Mouse (Mus musculus): ENCODE results near the gene Zfp229.
"Not testable (repeated sequence)": the region's sequence is repeated elsewhere in the genome, so short reads cannot be mapped to it uniquely, and the experiment has no call there.

GRCm38 (mm10) chr17:21730495-21730894 lies at the start of gene Zfp229:
- TF ChIP-seq CTCF (IDR thresholded peaks at IDR 0.05 in 2 of 3, conservative IDR thresholded peaks at IDR 0.05 in 1 of 3; ENCODE audit: control insufficient read depth in 1 of 3, insufficient read depth in 1 of 3, low read depth in 2 of 3, low read length in 3 of 3, poor library complexity in 1 of 3, severe bottlenecking in 1 of 3); USF1 (IDR thresholded peaks at IDR 0.05; ENCODE audit: low read depth, low read length); POLR2A (IDR thresholded peaks at IDR 0.05; ENCODE audit: control insufficient read depth in 1 of 2, insufficient read depth in 1 of 2, low read depth in 1 of 2, low read length in 2 of 2, poor library complexity in 1 of 2); ELF1 (IDR thresholded peaks at IDR 0.05; ENCODE audit: low read depth, low read length); MAFK (IDR thresholded peaks at IDR 0.05; ENCODE audit: borderline replicate concordance, low read depth, low read length); ZMIZ1 (IDR thresholded peaks at IDR 0.05; ENCODE audit: low read depth, low read length); HCFC1 (IDR thresholded peaks at IDR 0.05; ENCODE audit: low read depth, low read length); GABPA (IDR thresholded peaks at IDR 0.05; ENCODE audit: low read depth, low read length); ZC3H11A (IDR thresholded peaks at IDR 0.05; ENCODE audit: low read depth, low read length); MAX (IDR thresholded peaks at IDR 0.05; ENCODE audit: low read length); POLR2AphosphoS2 (IDR thresholded peaks at IDR 0.05; ENCODE audit: low read length); ZNF384 (IDR thresholded peaks at IDR 0.05; ENCODE audit: low read depth, low read length); BHLHE40 (IDR thresholded peaks at IDR 0.05; ENCODE audit: borderline replicate concordance, low read depth, low read length); GATA1 (IDR thresholded peaks at IDR 0.05; ENCODE audit: low read depth, low read length): not testable (repeated sequence)

Data from MEL (cell line).